Mouse (Mus musculus): ENCODE measurements around the gene Prss36.

- TF ChIP-seq CTCF (IDR thresholded peaks at IDR 0.05; ENCODE audit: extremely low read depth, insufficient read length, insufficient replicate concordance, low read depth, low read length): no peak
- no peak for TF ChIP-seq POLR2A (IDR thresholded peaks at IDR 0.05; ENCODE audit: low read depth, low read length)
These were observed 1.9 kb downstream of the Prss36 start for GRCm38 (mm10) chr7:127944614-127945013.
